Mouse (Mus musculus) heart, postnatal 0 days (tissue): ENCODE data around the gene Fbxo27. TPM values are rescaled to one million over a fixed set of nuclear protein-coding genes. Genes with fewer than 3 reads are reported as not detected.

Source experiments
- ATAC-seq: fragments of 200-750 bp; cut with Nextera tagmentation; 2 replicates; pipeline ENCODE4 v1.8.0; 2017; ENCODE audit warnings: low read depth, moderate number of reproducible peaks, moderate library complexity; ENCODE audit not compliant: insufficient read depth
- DNase-seq: peaks from one replicate; pipeline ENCODE4 v3.0.0-alpha.2; 2016; ENCODE audit warnings: low spot score
- H3K27ac ChIP-seq: fragments of 300-500 bp; sonication (generic); 2 replicates; pipeline ENCODE4 v1.5.1; 2014; ENCODE audit warnings: low read depth, mild to moderate bottlenecking
- H3K27me3 ChIP-seq: fragments of 300-500 bp; sonication (generic); 2 replicates; pipeline ENCODE4 v1.6.1; 2014; ENCODE audit warnings: low read length, mixed read lengths; ENCODE audit not compliant: control insufficient read depth, insufficient read depth
- H3K36me3 ChIP-seq: fragments of 300-500 bp; sonication (generic); replicated peaks from 2 replicates; pipeline ENCODE4 v1.6.1; 2014; ENCODE audit warnings: low read length, mixed read lengths; ENCODE audit not compliant: control insufficient read depth, insufficient read depth
- H3K4me1 ChIP-seq: fragments of 300-500 bp; sonication (generic); 2 replicates; pipeline ENCODE4 v1.6.1; 2014; ENCODE audit warnings: antibody characterized with exemption; ENCODE audit not compliant: control insufficient read depth, insufficient read depth
- H3K4me2 ChIP-seq: fragments of 300-500 bp; sonication (generic); 2 replicates; pipeline ENCODE4 v1.6.1; 2014; ENCODE audit warnings: low read depth, mild to moderate bottlenecking, low read length, moderate library complexity
- H3K4me3 ChIP-seq: fragments of 300-500 bp; sonication (generic); 2 replicates; pipeline ENCODE4 v1.5.1; 2014; ENCODE audit warnings: low read depth, low read length
- H3K9ac ChIP-seq: fragments of 300-500 bp; sonication (generic); replicated peaks from 2 replicates; pipeline ENCODE4 v1.6.1; 2014; ENCODE audit warnings: low read depth, low read length, mixed read lengths
- H3K9me3 ChIP-seq: fragments of 300-500 bp; sonication (generic); replicated peaks from 2 replicates; pipeline ENCODE4 v1.6.1; 2016; ENCODE audit warnings: low read length; ENCODE audit not compliant: control insufficient read depth
- CTCF ChIP-seq: IDR thresholded peaks from 2 replicates; pipeline ENCODE4 v1.5.1; 2016; ENCODE audit warnings: antibody characterized with exemption, control low read depth, low read depth
- EP300 ChIP-seq: IDR thresholded peaks from 2 replicates; pipeline ENCODE4 v1.6.1; 2016; ENCODE audit warnings: antibody characterized with exemption, low read depth
- WGBS: fragments of 180-500 bp; shearing (Covaris S2); extraction: QIAGEN DNeasy Blood & Tissue Kit; methylation state at CpG from one replicate; pipeline ENCODE4 v1.1.7; 2014; 5-methylcytosine and 5-hydroxymethylcytosine counted together
- polyA plus RNA-seq: library from polyadenylated mRNA; unstranded; fragments of >200 nt; fragmentation: Nextera tagmentation; extraction: Ambion mirVana; gene quantifications from 2 replicates; pipeline ENCODE4 v1.2.1, GENCODE M21; 2015
- total RNA-seq: library from RNA; depleted of rRNA; stranded (reverse); fragments of >200 nt; gene quantifications from 2 replicates; pipeline ENCODE4 v1.2.3, GENCODE M21; 2014; ENCODE audit warnings: low replicate concordance

Fbxo27 gene
- total and polyA plus RNA-seq, 2 experiments from 2014 or later: 0.73 to 1.7 TPM

DNA sequence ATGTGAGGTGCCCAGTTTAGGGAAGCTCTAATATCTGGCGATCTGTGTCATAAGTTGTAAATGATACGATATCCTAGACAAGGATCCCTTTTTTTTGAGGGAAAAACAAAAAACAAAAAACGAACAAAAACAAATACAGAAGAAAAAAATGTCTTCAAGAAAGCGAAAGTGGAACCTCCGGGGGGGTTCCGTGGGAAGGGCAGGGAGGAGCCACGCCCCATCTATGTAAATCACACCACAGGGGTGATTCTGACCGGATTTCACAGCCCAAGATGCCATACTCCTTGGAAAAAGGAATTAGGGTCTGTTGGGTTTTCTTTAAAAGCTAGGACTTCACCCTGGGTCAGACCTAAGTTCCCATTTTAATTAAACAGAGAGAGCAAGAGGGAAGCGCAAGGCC lies 17.7 kb upstream of the Fbxo27 start:
- Histone ChIP-seq H3K4me3 (no peak overlapping the region), H3K9me3 (no peaks in the 10 kb centered on the region), H3K4me1 (no peaks in the 10 kb centered on the region), H3K27me3 (no peaks in the 10 kb centered on the region), H3K4me2 (no peak overlapping the region), H3K27ac (no peak overlapping the region), H3K9ac (no peak overlapping the region), H3K36me3 (no peaks in the 10 kb centered on the region)
- WGBS: 65% methylated on average over 9 of the region's 9 CpGs
- ATAC-seq (no peak), DNase-seq (no peak)
- TF ChIP-seq EP300: no peak
- no peak for TF ChIP-seq CTCF

DNA sequence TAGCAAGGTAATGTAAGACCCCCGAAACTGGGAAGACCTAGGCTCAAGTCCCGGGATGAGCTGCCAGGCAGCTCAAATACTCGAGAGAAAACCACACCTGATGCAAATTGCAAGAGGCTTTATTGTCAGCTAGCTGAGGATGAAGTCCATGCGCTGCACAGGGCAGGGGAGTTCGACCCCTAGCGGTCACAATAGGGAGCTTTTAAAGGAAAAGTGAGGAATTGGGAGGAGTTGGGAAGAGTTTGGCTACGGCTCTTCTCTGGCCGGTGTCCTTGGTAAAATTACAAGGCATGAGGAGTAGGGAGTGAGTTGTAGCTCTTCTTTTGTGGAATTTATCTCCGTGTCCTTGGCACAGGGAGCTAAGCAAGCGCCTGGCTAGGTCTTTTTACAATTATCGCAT lies 16.9 kb upstream of the Fbxo27 start:
- no peak overlapping the region for H3K4me3 ChIP-seq
- H3K9ac ChIP-seq: no peak overlapping the region
- peak; percentile 50 for TF ChIP-seq CTCF
- TF ChIP-seq EP300: no peak
- no peak overlapping the region for H3K4me2 ChIP-seq
- 38% methylated on average over 11 of the region's 11 CpGs for WGBS
- H3K27ac ChIP-seq: no peak overlapping the region
- no peaks in the 10 kb centered on the region for H3K36me3 ChIP-seq
- no peak for DNase-seq
- H3K4me1 ChIP-seq: no peaks in the 10 kb centered on the region
- H3K27me3 ChIP-seq: no peaks in the 10 kb centered on the region
- H3K9me3 ChIP-seq: no peaks in the 10 kb centered on the region
- ATAC-seq: no peak

DNA sequence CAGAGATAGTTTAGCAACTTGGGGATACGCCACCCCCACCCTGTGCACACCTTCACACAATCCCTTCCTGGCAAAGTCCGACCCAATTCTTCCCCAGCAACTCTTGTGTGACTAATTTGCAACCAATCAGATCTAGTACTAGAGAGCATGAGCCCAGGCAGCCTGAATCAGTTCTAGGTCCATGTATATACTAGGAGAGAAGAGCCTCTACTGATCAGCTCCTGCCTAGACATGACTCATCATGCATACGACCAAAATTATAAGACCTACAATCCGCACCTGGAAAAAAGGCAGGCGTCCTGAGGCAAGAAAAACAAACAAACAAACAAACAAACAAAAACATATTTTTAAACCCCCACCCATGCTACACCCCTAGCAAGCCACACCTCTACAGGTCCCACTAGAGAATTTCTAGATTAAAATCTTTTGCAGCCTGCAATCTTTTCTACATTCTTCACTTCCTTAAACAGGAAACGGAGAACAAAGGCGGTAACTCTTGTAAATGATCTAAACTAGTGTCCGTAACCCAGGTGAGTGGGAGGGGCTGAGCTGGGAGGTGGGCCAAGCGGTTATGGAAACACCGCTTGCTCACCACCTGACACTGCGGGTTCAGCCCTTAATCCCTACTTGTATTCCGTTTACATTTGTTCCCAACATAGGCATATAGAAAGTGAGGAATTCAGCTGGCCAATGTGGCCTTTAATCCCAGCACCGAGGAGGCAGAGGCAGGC lies 15.7 kb upstream of the Fbxo27 start:
- WGBS: 74% methylated on average over 13 of the region's 13 CpGs
- TF ChIP-seq CTCF: no peak
- TF ChIP-seq EP300: no peak
- ATAC-seq: no peak

DNA sequence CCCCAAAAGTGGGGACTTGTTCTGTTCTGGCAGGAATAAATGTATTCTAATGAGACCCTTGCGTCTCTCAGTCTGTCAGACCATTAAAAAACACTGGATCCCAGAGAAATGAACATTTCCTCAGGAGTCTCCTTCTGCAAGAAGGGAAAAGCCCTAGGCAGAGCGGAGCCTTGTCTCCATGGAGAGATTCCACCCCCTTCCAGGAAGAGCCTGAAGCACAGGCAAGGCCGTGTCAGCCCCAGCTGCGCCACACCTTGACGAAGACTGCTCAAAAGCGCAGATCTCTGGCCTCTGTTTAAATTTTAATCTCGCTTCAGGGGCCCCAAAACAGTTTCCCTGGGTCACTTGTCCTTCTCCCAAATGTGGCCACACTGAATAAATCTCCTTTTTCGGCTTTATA lies 15.0 kb upstream of the Fbxo27 start:
- Histone ChIP-seq H3K4me3 (no peak overlapping the region), H3K4me1 (no peaks in the 10 kb centered on the region), H3K27me3 (no peaks in the 10 kb centered on the region), H3K36me3 (no peaks in the 10 kb centered on the region), H3K9me3 (no peaks in the 10 kb centered on the region), H3K9ac (no peak overlapping the region), H3K27ac (no peak overlapping the region), H3K4me2 (no peak overlapping the region)
- no peak for ATAC-seq
- no peak for DNase-seq
- no peak for TF ChIP-seq EP300
- TF ChIP-seq CTCF: no peak
- 91% methylated on average over 8 of the region's 8 CpGs for WGBS

More for the DNA sequence above, 15.7 kb upstream of the Fbxo27 start:
- Histone ChIP-seq H3K4me2 (no peak overlapping the region), H3K36me3 (no peaks in the 10 kb centered on the region), H3K27ac (no peak overlapping the region), H3K4me1 (no peaks in the 10 kb centered on the region), H3K9ac (no peak overlapping the region), H3K27me3 (no peaks in the 10 kb centered on the region), H3K9me3 (no peaks in the 10 kb centered on the region), H3K4me3 (no peak overlapping the region)
- DNase-seq: no peak

DNA sequence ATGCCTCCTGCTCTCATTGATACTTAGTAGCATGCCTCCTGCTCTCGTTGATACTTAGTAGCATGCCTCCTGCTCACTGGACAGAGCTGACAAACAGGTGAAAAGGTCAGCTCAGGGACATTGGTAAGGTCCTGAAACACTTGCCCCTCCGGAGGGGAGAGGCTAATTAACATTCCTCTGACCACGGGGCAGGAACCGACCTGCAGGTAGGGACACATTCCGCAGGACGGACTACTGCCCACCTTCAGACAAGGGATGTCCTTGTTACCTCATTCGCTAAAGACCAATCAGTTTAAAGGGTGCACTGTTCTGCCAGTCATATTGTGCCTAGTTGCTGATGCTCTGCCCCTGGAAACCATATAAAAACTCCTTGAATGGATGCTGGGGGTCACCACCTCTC lies 1.6 kb upstream of the Fbxo27 start:
- Histone ChIP-seq H3K4me1 (no peaks in the 10 kb centered on the region), H3K27me3 (peaks cover 8% of the 10 kb centered on the region; the same call in 1 of the 2 replicates), H3K4me3 (no peak overlapping the region), H3K9ac (no peak overlapping the region), H3K36me3 (no peaks in the 10 kb centered on the region), H3K9me3 (no peaks in the 10 kb centered on the region), H3K4me2 (no peak overlapping the region), H3K27ac (no peak overlapping the region)
- WGBS: 65% methylated on average over 7 of the region's 7 CpGs
- DNase-seq: no peak
- TF ChIP-seq EP300: no peak
- no peak for TF ChIP-seq CTCF
- no peak for ATAC-seq
